Mouse (Mus musculus) megakaryocyte-erythroid progenitor cell, adult 5-6 weeks (primary cell): ENCODE measurements at regions not wholly inside any gene's neighbourhood (a gene's known extent, or its start where the extent isn't known, plus 50 kb on each side); places are given as distances from the start of the nearest gene placed in this dataset.
"Not testable (repeated sequence)": the region's sequence is repeated elsewhere in the genome, so short reads cannot be mapped to it uniquely, and the experiment has no call there.

Experiments used
- ATAC-seq: replicated peaks from 2 replicates; pipeline ENCODE4 v1.8.0; 2016; ENCODE audit warnings: mild to moderate bottlenecking, inconsistent platforms; ENCODE audit not compliant: severe bottlenecking, poor library complexity, low FRiP score, low TSS enrichment

DNA sequence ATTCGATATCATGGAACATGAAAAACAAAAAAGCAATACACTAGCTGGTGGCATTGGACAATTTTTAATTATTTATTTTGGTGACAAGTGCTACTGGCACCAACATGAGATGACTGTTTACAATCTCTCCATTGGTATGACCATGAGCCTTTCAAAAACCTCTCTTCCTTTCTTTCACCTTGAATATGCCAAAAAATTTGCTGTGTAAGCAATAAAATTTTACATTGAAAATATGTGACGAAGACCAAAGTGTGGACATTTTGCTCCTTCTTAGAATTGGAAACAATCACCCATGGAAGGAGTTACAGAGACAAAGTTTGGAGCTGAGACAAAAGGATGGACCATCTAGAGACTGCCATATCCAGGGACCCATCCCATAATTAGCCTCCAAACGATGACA lies 83.4 kb upstream of the Gm49339 start:
- not testable (repeated sequence) for ATAC-seq

- peak; percentile 98 for ATAC-seq
These were observed 75.3 kb upstream of the Gm49339 start for GRCm38 (mm10) chr10:51405141-51405540.

- no peak for ATAC-seq
These were observed 67.6 kb upstream of the Gm49339 start for GRCm38 (mm10) chr10:51412795-51413194.

GRCm38 (mm10) chr10:51414512-51414911 lies 65.9 kb upstream of the Gm49339 start:
- peak; percentile 67; the same call in 1 of the 2 replicates for ATAC-seq

GRCm38 (mm10) chr10:51416723-51417122 lies 63.7 kb upstream of the Gm49339 start:
- no peak for ATAC-seq

DNA sequence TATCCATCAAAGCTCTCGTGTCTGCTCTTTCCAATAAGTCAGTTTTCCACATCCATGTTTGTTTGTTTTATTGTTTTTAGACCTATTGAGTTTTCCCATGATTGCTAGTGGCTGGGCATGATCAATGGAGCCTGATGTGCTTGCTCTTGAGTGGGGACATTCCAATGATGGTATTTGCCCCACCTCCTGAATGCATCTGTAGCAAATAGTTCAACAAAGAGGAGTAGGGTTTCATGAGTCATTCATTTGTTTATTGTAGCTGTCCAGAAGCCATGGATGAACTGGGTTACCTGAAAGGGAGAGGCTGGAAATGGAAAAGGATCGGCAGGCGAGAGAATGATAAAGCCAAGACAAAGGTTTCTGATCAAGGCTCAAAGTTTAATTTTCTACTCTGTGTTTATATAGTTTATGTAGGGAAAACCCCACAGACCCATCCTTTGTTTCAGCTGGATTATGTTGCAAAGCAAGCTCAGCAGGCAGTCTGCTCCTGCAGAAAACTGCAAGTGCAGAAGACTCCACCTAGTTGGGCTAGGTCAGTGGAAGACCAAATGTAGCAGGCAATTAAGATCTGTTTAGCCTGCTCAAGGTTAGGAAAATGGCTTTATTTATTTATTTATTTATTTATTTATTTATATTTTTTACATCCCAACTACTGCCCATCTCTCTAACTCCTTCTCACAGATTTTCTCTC lies 63.0 kb upstream of the Gm49339 start:
- ATAC-seq = no peak

DNA sequence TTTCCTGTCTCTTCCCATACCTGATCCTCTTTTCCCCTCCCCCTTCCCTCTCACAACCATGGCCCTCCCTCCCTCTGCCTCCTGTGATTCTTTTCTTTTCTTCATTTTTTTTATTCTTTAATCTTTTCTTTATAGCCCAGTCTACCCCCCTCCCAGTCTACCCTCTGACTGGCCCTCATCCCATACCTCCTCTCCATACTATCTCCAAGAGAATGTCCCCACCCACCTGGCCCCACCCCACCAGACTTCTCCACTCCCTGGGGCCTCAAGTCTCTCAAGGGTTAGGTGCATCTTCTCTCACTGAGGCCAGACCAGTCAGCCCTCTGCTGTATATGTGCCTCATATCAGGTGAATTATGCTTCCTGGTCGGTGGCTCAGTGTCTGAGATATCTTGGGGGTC lies 61.9 kb upstream of the Gm49339 start:
- no peak for ATAC-seq

- ATAC-seq = no peak
These were observed 57.9 kb upstream of the Gm49339 start for GRCm38 (mm10) chr10:51422501-51422900.
